Mouse (Mus musculus) olfactory bulb, adult 2 months (tissue): ENCODE data around the gene Hdac4. TPM values are rescaled to one million over a fixed set of nuclear protein-coding genes. Genes with fewer than 3 reads are reported as not detected.

Experiments used
- H3K27ac ChIP-seq: fragments of 200-500 bp; 2 replicates; pipeline ENCODE4 v1.5.1; 2012; ENCODE audit warnings: low read depth, low read length; ENCODE audit not compliant: insufficient read depth
- H3K4me1 ChIP-seq: fragments of 200-500 bp; 2 replicates; pipeline ENCODE4 v1.6.1; 2012; ENCODE audit warnings: low read length; ENCODE audit not compliant: control insufficient read depth, insufficient read depth
- H3K4me3 ChIP-seq: fragments of 200-500 bp; 2 replicates; pipeline ENCODE4 v1.5.1; 2012; ENCODE audit warnings: mild to moderate bottlenecking, low read depth, low read length, moderate library complexity; ENCODE audit not compliant: insufficient read depth
- CTCF ChIP-seq: fragments of 200-500 bp; IDR thresholded peaks from 2 replicates; pipeline ENCODE4 v1.5.1; 2012; ENCODE audit warnings: low read depth, mild to moderate bottlenecking, low read length, moderate library complexity; ENCODE audit not compliant: insufficient read depth
- POLR2A ChIP-seq: fragments of 200-500 bp; IDR thresholded peaks from 2 replicates; pipeline ENCODE4 v1.6.1; 2012; ENCODE audit warnings: mild to moderate bottlenecking, low read depth, low read length, moderate library complexity; ENCODE audit not compliant: insufficient read depth
- WGBS: fragments of 180-500 bp; shearing (Covaris S2); methylation state at CpG from one replicate; pipeline ENCODE4 v1.1.7; 2018; 5-methylcytosine and 5-hydroxymethylcytosine counted together
- polyA plus RNA-seq: library from polyadenylated mRNA; stranded (reverse); fragments of >200 nt; gene quantifications from 2 replicates; pipeline ENCODE4 v1.2.4, GENCODE M21; 2012; ENCODE audit warnings: low replicate concordance; ENCODE audit not compliant: missing spikeins, insufficient read depth, insufficient read length

Hdac4 gene
- polyA plus RNA-seq, 1 experiment: not detected

GRCm38 (mm10) chr1:92119303-92119702, 76.2 kb downstream of the Hdac4 start:
- Histone ChIP-seq H3K4me3 (no peak overlapping the region), H3K4me1 (peaks cover 17% of the 10 kb centered on the region), H3K27ac (no peak overlapping the region)
- WGBS: 49% methylated on average over 5 of the region's 5 CpGs
- TF ChIP-seq POLR2A: no peak
- no peak for TF ChIP-seq CTCF

DNA sequence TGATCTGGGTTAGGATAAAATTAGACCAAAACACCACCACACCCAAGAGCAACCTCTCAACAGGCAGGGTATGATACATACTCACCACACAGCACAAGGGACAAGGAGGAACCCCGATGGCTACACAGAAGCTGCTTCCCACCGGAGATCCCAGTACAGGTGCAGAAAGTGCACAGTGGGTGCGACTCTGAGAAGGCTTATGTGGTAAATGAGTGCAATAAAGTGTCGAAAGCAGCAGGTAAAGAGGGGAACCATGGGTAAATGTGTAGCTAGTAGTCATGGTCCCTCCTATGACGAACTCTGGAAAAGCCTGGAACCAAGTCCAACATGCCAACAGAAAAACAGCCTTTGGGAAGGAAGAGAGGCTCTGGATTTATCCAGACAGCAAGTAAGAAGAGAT, 77.9 kb downstream of the Hdac4 start:
- TF ChIP-seq POLR2A (no peak), CTCF (no peak)
- 85% methylated on average over 5 of the region's 5 CpGs for WGBS
- no peak overlapping the region for H3K4me3 ChIP-seq

DNA sequence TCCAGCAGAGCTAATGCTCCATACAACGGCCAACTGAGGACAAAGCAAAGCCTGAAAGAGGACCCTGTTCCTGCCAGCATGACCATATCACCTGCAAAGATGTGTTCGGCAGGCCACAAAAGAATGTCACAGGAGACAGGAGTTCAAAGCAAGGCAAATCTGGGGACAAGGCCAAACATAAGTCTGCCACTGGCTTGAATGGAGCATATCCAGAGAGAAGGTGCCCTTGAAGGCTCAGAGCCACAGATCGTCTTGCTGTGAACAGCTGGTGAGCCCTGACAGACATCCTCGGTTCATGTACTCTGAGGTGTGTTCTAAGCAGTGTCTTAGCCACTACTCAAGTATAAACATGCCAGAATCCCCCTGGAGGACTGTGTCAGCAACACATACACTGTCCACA, 79.3 kb downstream of the Hdac4 start:
- peaks cover 21% of the 10 kb centered on the region for H3K4me1 ChIP-seq
- TF ChIP-seq CTCF (no peak), POLR2A (no peak)
- 47% methylated on average over 4 of the region's 4 CpGs for WGBS
- no peak overlapping the region for H3K4me3 ChIP-seq
- H3K27ac ChIP-seq: no peak overlapping the region

More for the DNA sequence above, 77.9 kb downstream of the Hdac4 start:
- Histone ChIP-seq H3K4me1 (peaks cover 21% of the 10 kb centered on the region), H3K27ac (no peak overlapping the region)

DNA sequence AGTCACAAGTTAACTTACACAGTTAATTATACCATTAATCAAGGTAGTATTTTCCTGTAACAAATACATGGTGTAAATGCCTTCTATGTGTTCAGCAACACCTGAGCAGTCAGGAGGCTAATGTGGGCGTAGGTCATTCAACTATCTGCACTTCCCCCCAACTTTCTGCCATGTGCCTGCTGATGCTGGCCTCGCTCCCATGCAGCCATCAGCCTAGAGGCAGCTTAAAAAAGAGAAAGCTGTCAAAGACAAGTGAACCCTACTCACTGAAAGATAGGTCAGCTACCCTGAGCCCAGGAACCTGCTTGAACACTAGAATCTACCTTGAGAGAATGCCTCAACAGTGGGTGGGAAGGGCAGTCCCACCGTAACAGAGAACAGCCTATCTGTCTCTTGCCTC, 81.4 kb downstream of the Hdac4 start:
- 86% methylated on average over 3 of the region's 3 CpGs for WGBS
- Histone ChIP-seq H3K27ac (no peak overlapping the region), H3K4me1 (peaks cover 24% of the 10 kb centered on the region), H3K4me3 (no peak overlapping the region)
- TF ChIP-seq POLR2A (no peak), CTCF (no peak)

GRCm38 (mm10) chr1:92113243-92114009, 82.1 kb downstream of the Hdac4 start:
- H3K4me3 ChIP-seq: no peak overlapping the region
- H3K27ac ChIP-seq: no peak overlapping the region
- TF ChIP-seq POLR2A (no peak), CTCF (no peak)
- H3K4me1 ChIP-seq: peaks cover 24% of the 10 kb centered on the region
- WGBS: 76% methylated on average over 6 of the region's 6 CpGs

- Histone ChIP-seq H3K4me3 (no peak overlapping the region), H3K27ac (no peak overlapping the region), H3K4me1 (peaks cover 24% of the 10 kb centered on the region)
- TF ChIP-seq POLR2A (no peak), CTCF (no peak)
- 80% methylated on average over 5 of the region's 5 CpGs for WGBS
These were observed 82.9 kb downstream of the Hdac4 start for GRCm38 (mm10) chr1:92112591-92112990.

DNA sequence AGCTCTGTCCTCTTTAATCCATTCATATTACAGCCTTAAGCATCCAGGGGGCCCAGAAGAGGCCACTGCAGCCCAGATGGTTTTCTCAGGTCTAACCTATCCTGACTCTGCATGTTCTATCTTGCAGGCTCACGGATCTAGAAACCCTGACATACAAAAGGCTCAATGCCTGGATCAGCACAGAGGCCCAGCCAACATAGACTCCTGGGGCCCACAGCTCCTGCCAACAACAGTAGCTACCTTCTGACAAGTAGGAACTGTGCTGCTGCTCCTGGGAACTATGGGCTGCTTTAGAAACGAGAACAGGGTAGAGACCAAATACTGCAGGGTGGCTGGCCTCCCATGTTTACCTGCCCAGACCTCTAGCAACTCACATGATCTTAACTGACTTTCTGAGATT, 83.9 kb downstream of the Hdac4 start:
- TF ChIP-seq POLR2A (no peak), CTCF (no peak)
- peaks cover 24% of the 10 kb centered on the region for H3K4me1 ChIP-seq
- 41% methylated on average over 2 of the region's 2 CpGs for WGBS
- no peak overlapping the region for H3K4me3 ChIP-seq
- no peak overlapping the region for H3K27ac ChIP-seq

- 86% methylated on average over 1 of the region's 1 CpGs for WGBS
- no peak for TF ChIP-seq CTCF
- no peak for TF ChIP-seq POLR2A
- Histone ChIP-seq H3K27ac (no peak overlapping the region), H3K4me1 (peaks cover 24% of the 10 kb centered on the region), H3K4me3 (no peak overlapping the region)
These were observed 84.5 kb downstream of the Hdac4 start for GRCm38 (mm10) chr1:92111026-92111425.

GRCm38 (mm10) chr1:92109221-92109620, 86.3 kb downstream of the Hdac4 start:
- Histone ChIP-seq H3K4me3 (no peak overlapping the region), H3K27ac (no peak overlapping the region), H3K4me1 (peaks cover 19% of the 10 kb centered on the region)
- 31% methylated on average over 1 of the region's 1 CpGs for WGBS
- no peak for TF ChIP-seq CTCF
- no peak for TF ChIP-seq POLR2A
